Mouse (Mus musculus) activated CD4-positive, CD25-positive, alpha-beta regulatory T cell (primary cell): ENCODE measurements around the gene Olfml2b. TPM values are rescaled to one million over a fixed set of nuclear protein-coding genes. Genes with fewer than 3 reads are reported as not detected.

Source experiments
- polyA plus RNA-seq, 2 experiments: library from polyadenylated mRNA; unstranded; fragments of 100-300 nt; shearing (Covaris generic); gene quantifications; one replicate each; pipeline ENCODE4 v1.2.1; 2017

Gene Olfml2b
- polyA plus RNA-seq, result not detected

GRCm38 (mm10) chr1:170644255-170645205, at the start of gene Olfml2b:
Gene Olfml2b (plus strand): TSS chr1:170644532.

Other genes with a start within 250 kb of the Olfml2b start
- gene Nos1ap, start 54.7 kb upstream of the Olfml2b start, polyA plus RNA-seq, result under 1 TPM; 0.79 to 0.98 TPM
- gene Atf6, start 223.2 kb downstream of the Olfml2b start, polyA plus RNA-seq, result 10 to 100 TPM in 1 of 2 experiments, 1 to 10 TPM in 1; 8.7 to 12.1 TPM
- gene Gm26620, start 240.5 kb downstream of the Olfml2b start, polyA plus RNA-seq, result not detected
- gene Dusp12, start 241.0 kb downstream of the Olfml2b start, polyA plus RNA-seq, result 10 to 100 TPM; 24.2 to 31.6 TPM